Mouse (Mus musculus) thymus, adult 2 months (tissue): ENCODE data around the gene Crtam.

ENCODE experiments used
- CTCF ChIP-seq: fragments of 200-500 bp; IDR thresholded peaks from 2 replicates; pipeline ENCODE4 v1.5.1; 2012; ENCODE audit warnings: mild to moderate bottlenecking, control low read depth, low read length, moderate library complexity, borderline replicate concordance; ENCODE audit not compliant: control insufficient read depth, poor library complexity, insufficient read depth; ENCODE audit errors: extremely low read depth
- POLR2A ChIP-seq: fragments of 200-500 bp; IDR thresholded peaks from 2 replicates; pipeline ENCODE4 v1.6.1; 2012; ENCODE audit warnings: mild to moderate bottlenecking, low read length, control low read depth, moderate library complexity; ENCODE audit not compliant: control insufficient read depth, poor library complexity, insufficient read depth; ENCODE audit errors: extremely low read depth

DNA sequence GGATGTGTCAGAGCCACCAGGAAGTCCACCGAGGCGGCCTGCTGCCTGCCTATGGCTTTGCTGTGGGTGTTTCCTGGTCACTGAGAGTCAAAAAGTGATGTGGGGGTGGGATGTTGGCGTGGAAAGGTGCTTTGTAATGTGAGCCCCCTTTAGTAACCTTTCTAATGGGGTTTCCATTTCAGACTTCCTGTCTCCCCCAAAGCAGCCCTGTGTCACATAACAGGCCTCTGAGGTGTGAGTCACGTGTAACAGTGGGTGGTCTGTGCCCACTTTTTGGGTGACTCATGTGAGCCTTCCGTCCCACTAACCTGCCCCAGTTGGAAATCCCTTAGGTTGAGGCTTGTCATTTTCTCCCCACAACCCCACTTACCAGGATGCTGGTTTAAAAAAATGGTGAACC is 10.4 kb downstream of the Crtam start:
- no peak for TF ChIP-seq CTCF
- no peak for TF ChIP-seq POLR2A
